Mouse (Mus musculus) heart, embryonic 13.5 days (tissue): ENCODE data around the gene Pcgf2. TPM values are rescaled to one million over a fixed set of nuclear protein-coding genes. Genes with fewer than 3 reads are reported as not detected.

ENCODE experiments used
- ATAC-seq: fragments of 200-750 bp; cut with Nextera tagmentation; 2 replicates; pipeline ENCODE4 v1.8.0; 2017; ENCODE audit warnings: moderate TSS enrichment; ENCODE audit not compliant: insufficient number of reproducible peaks, low FRiP score, low TSS enrichment; ENCODE audit errors: extremely low read depth
- H3K27ac ChIP-seq: fragments of 300-500 bp; sonication (generic); replicated peaks from 2 replicates; pipeline ENCODE4 v1.5.1; 2015; ENCODE audit warnings: moderate library complexity, mild to moderate bottlenecking, inconsistent platforms
- H3K27me3 ChIP-seq: fragments of 300-500 bp; sonication (generic); replicated peaks from 2 replicates; pipeline ENCODE4 v1.6.1; 2015; ENCODE audit warnings: mild to moderate bottlenecking, inconsistent platforms
- H3K36me3 ChIP-seq: fragments of 300-500 bp; sonication (generic); 2 replicates; pipeline ENCODE4 v1.6.1; 2015; ENCODE audit warnings: mild to moderate bottlenecking, inconsistent platforms
- H3K4me1 ChIP-seq: fragments of 300-500 bp; sonication (generic); 2 replicates; pipeline ENCODE4 v1.6.1; 2015; ENCODE audit warnings: inconsistent platforms
- H3K4me2 ChIP-seq: fragments of 300-500 bp; sonication (generic); 2 replicates; pipeline ENCODE4 v1.6.1; 2015; ENCODE audit warnings: inconsistent platforms, mild to moderate bottlenecking, moderate library complexity
- H3K4me3 ChIP-seq: fragments of 300-500 bp; sonication (generic); 2 replicates; pipeline ENCODE4 v1.5.1; 2015; ENCODE audit warnings: moderate library complexity, mild to moderate bottlenecking, inconsistent platforms
- H3K9ac ChIP-seq: fragments of 300-500 bp; sonication (generic); 2 replicates; pipeline ENCODE4 v1.6.1; 2015; ENCODE audit warnings: inconsistent platforms, mild to moderate bottlenecking, moderate library complexity
- H3K9me3 ChIP-seq: fragments of 300-500 bp; sonication (generic); 2 replicates; pipeline ENCODE4 v1.6.1; 2016; ENCODE audit warnings: inconsistent platforms
- WGBS: fragments of 180-500 bp; shearing (Covaris S2); methylation state at CpG from one replicate; pipeline ENCODE4 v1.1.7; 2015; ENCODE audit warnings: mixed read lengths; 5-methylcytosine and 5-hydroxymethylcytosine counted together
- polyA plus RNA-seq: library from polyadenylated mRNA; unstranded; fragments of >200 nt; fragmentation: Nextera tagmentation; extraction: Ambion mirVana; gene quantifications from 2 replicates; pipeline ENCODE4 v1.2.1, GENCODE M21; 2015

Gene Pcgf2
- polyA plus RNA-seq, 1 experiment from 2014 or later, result 10.5 TPM

GRCm38 (mm10) chr11:97677381-97677780, 22.9 kb downstream of the Pcgf2 start:
- Histone ChIP-seq H3K9me3 (no peaks in the 10 kb centered on the region), H3K4me1 (peaks cover 30% of the 10 kb centered on the region), H3K4me2 (no peak overlapping the region), H3K36me3 (peaks cover 99% of the 10 kb centered on the region), H3K4me3 (no peak overlapping the region), H3K9ac (no peak overlapping the region), H3K27me3 (no peaks in the 10 kb centered on the region), H3K27ac (no peak overlapping the region)
- WGBS, result 77% methylated on average over 15 of the region's 15 CpGs
- no peak for ATAC-seq

DNA sequence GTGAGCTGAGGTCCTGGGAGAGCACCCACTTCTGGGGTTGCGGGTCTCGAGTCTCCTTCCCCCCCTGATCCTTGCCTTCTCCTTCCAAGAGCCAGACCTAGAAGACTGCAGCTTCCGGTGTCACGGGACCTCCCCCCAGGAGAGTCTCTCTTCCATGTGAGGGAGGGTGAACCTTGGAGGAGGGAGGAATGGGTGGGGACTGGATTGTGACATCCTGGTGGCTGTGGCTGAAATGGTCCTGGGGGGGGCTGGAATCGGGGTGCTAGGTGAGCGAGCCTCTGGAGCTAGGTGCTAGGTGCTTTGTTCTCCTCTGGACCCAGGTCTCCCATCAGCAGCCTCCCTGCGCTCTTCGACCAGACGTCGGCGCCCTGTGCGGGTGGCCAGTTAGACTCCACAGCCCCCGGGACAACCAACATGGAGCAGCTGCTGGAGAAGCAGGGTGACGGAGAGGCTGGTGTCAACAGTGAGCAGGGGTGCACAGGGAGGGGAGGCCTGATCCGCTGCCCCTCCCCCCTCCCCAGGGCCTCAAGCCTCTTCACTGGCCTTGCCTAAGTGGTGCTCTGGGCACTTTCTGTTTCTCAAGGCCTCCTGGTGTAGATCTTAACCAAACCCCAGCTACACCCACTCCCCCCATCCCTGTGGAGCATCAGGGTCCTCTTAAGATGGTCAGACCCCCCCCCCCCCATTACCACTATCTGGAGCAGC, 24.1 kb downstream of the Pcgf2 start:
- no peak overlapping the region for H3K4me3 ChIP-seq
- peaks cover 99% of the 10 kb centered on the region for H3K36me3 ChIP-seq
- H3K4me1 ChIP-seq, result peaks cover 21% of the 10 kb centered on the region
- no peak overlapping the region for H3K27ac ChIP-seq
- no peak overlapping the region for H3K4me2 ChIP-seq
- ATAC-seq, result no peak
- no peaks in the 10 kb centered on the region for H3K27me3 ChIP-seq
- 70% methylated on average over 15 of the region's 15 CpGs for WGBS
- no peaks in the 10 kb centered on the region for H3K9me3 ChIP-seq
- H3K9ac ChIP-seq, result 0 out of 2 replicates have a peak overlapping the region, but pooled peaks have one; percentile 3

DNA sequence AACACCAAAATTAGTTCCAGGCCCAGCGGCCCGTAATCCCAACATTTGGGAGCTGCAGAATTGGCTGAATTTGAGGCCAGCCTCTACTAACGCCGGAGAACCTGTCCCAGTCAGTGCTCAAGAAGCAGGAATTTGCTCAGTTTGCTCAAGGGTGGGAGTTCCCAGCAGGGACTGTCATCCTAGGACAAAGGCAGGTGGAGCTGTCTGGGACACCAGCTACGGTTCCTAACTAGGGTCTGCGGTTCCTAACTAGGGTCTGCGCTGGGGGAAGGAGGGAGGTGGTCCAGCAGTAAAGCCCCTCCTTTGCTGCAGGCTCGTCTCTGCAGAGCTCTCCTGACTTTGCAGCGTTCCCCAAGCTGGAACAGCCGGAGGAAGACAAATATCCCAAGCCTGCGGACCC, 27.1 kb downstream of the Pcgf2 start:
- Histone ChIP-seq H3K4me1 (peaks cover 39% of the 10 kb centered on the region), H3K4me2 (no peak overlapping the region), H3K9ac (no peak overlapping the region), H3K9me3 (no peaks in the 10 kb centered on the region), H3K4me3 (no peak overlapping the region), H3K27me3 (no peaks in the 10 kb centered on the region), H3K27ac (no peak overlapping the region), H3K36me3 (peaks cover 98% of the 10 kb centered on the region)
- no peak for ATAC-seq
- 86% methylated on average over 11 of the region's 11 CpGs for WGBS

DNA sequence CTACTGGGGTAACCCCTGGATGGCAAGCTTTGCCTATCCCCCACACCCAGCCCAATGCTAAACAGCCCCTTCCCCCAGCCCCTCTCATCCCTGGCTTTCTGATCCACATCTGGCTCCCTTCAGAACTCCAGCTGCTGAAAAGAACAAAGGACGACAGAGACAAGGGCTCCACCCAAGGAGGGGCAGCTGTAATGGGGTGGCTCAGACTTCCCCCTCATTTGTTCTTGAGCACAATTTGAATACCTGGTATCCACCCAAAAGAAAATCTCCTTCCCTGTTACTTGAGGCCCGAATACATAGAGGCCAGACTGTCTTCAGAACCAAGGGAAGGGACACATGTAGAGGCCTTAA, 29.1 kb downstream of the Pcgf2 start:
- Histone ChIP-seq H3K36me3 (peaks cover 98% of the 10 kb centered on the region), H3K4me1 (peaks cover 40% of the 10 kb centered on the region), H3K4me3 (no peak overlapping the region), H3K9me3 (no peaks in the 10 kb centered on the region), H3K27me3 (no peaks in the 10 kb centered on the region), H3K4me2 (no peak overlapping the region), H3K9ac (0 out of 2 replicates have a peak overlapping the region, but pooled peaks have one; percentile 76), H3K27ac (no peak overlapping the region)
- WGBS, result 68% methylated on average over 2 of the region's 2 CpGs
- ATAC-seq, result no peak

- peak overlapping the region; percentile 76 for H3K9ac ChIP-seq
- no peaks in the 10 kb centered on the region for H3K27me3 ChIP-seq
- H3K4me2 ChIP-seq, result peak overlapping the region; percentile 70
- H3K4me1 ChIP-seq, result peaks cover 37% of the 10 kb centered on the region
- ATAC-seq, result no peak; the same call in 1 of the 2 replicates
- no peaks in the 10 kb centered on the region for H3K9me3 ChIP-seq
- peak overlapping the region; percentile 33 for H3K4me3 ChIP-seq
- peak overlapping the region; percentile 94 for H3K27ac ChIP-seq
- H3K36me3 ChIP-seq, result peaks cover 98% of the 10 kb centered on the region
- WGBS, result 21% methylated on average over 13 of the region's 13 CpGs
Measured at GRCm38 (mm10) chr11:97670234-97671176, 29.8 kb downstream of the Pcgf2 start.

- Histone ChIP-seq H3K4me2 (peak overlapping the region; percentile 70), H3K27me3 (no peaks in the 10 kb centered on the region), H3K9ac (peak overlapping the region; percentile 76), H3K4me1 (peaks cover 44% of the 10 kb centered on the region), H3K9me3 (no peaks in the 10 kb centered on the region), H3K27ac (peak overlapping the region; percentile 94), H3K36me3 (peaks cover 95% of the 10 kb centered on the region), H3K4me3 (peak overlapping the region; percentile 33)
- WGBS, result 5% methylated on average over 6 of the region's 6 CpGs
- ATAC-seq, result peak; percentile 38; the same call in 1 of the 2 replicates
Measured at GRCm38 (mm10) chr11:97669829-97670228, 30.5 kb downstream of the Pcgf2 start.

DNA sequence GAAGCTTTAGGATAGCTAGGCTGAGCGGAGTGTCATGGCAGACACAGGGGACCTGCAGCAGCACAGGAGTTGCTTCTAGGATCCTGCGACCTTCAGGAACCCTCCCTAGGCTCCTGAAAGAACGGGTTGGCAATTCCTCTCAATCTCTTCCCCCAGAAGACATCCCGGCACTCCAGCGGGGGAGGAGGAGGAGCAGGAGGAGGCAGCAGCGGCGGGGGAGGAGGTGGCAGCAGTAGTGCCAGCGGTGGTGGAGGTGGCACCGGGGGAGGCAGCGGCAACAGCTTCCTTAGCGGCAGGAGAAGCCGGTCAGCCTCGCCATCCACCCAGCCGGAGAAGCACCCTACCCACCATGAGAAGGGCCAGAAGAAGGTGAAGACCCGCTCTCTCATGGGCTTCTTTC, 31.0 kb downstream of the Pcgf2 start:
- peak overlapping the region; percentile 76 for H3K9ac ChIP-seq

DNA sequence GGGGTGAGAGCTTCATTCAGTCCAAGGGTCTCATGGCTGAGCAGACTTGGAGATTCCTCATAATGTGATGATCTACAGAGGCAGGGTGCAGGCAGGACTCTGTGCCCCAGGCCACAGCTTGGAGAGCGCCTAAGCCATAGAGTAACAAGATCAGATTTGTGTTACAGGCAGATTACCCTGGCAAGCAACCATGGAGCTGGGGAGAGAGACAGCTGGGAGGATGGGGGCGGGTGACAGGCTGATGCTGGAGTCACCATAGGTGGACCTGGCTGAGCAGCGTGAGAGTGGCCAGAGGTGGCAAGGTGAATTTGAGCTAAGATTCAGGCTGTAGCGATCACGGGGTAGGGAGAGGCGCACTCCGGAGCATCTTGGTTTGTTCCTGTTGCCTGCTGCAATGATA, 32.1 kb downstream of the Pcgf2 start:
- Histone ChIP-seq H3K27ac (no peak overlapping the region), H3K27me3 (no peaks in the 10 kb centered on the region), H3K9ac (peak overlapping the region; percentile 76), H3K9me3 (no peaks in the 10 kb centered on the region), H3K4me3 (no peak overlapping the region), H3K4me1 (peaks cover 52% of the 10 kb centered on the region), H3K4me2 (no peak overlapping the region), H3K36me3 (peaks cover 78% of the 10 kb centered on the region)
- WGBS, result 86% methylated on average over 7 of the region's 7 CpGs
- no peak for ATAC-seq

More for the DNA sequence above, 31.0 kb downstream of the Pcgf2 start:
- Histone ChIP-seq H3K36me3 (peaks cover 89% of the 10 kb centered on the region), H3K4me3 (peak overlapping the region; percentile 11; the same call in 1 of the 2 replicates), H3K27ac (peak overlapping the region; percentile 94), H3K27me3 (no peaks in the 10 kb centered on the region), H3K4me1 (peaks cover 50% of the 10 kb centered on the region), H3K4me2 (peak overlapping the region; percentile 70), H3K9me3 (no peaks in the 10 kb centered on the region)
- WGBS, result 35% methylated on average over 15 of the region's 15 CpGs
- no peak for ATAC-seq

DNA sequence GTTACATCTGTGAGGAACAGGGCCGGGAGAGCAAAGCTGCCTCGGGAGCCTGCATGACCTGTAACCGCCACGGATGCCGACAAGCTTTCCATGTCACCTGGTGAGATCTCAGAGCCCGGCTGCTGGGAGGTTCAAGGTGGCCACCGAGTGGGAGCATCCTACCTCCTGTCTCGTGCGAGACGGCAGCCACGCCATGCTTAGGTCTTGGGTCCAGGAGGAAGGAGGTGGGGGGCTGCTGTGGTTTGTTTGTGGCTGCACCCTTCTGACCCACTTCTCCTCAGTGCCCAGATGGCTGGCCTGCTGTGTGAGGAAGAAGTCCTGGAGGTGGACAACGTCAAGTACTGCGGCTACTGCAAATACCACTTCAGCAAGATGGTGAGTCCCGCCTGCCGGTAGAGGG, 33.5 kb downstream of the Pcgf2 start:
- 85% methylated on average over 15 of the region's 15 CpGs for WGBS
- H3K27ac ChIP-seq, result no peak overlapping the region
- H3K4me2 ChIP-seq, result no peak overlapping the region
- ATAC-seq, result no peak
- H3K27me3 ChIP-seq, result peaks cover 6% of the 10 kb centered on the region
- no peaks in the 10 kb centered on the region for H3K9me3 ChIP-seq
- H3K4me3 ChIP-seq, result no peak overlapping the region
- H3K36me3 ChIP-seq, result peaks cover 64% of the 10 kb centered on the region
- peaks cover 61% of the 10 kb centered on the region for H3K4me1 ChIP-seq
- no peak overlapping the region; the same call in 1 of the 2 replicates for H3K9ac ChIP-seq

DNA sequence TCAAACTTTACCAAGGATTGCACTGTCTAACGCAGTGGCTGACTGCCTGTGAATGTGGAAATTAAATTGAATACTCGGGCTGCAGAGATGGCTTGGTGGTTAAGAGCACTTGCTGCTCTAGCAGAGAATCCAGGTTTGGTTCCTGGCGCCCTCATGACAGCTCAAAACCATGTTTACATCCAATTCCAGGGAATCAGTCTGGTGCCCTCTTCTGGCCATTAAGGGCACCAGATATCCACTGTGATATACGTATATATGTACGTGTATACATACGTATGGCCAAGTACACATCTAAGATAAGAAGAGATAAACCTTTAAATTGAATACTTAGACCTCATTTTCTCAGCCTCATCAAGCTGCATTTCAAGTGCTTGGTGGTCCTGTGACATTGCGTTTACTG, 34.1 kb downstream of the Pcgf2 start:
- Histone ChIP-seq H3K36me3 (peaks cover 59% of the 10 kb centered on the region), H3K9me3 (no peaks in the 10 kb centered on the region), H3K27ac (no peak overlapping the region), H3K4me3 (0 out of 2 replicates have a peak overlapping the region, but pooled peaks have one; percentile 92), H3K27me3 (peaks cover 11% of the 10 kb centered on the region), H3K4me1 (peaks cover 67% of the 10 kb centered on the region), H3K9ac (no peak overlapping the region), H3K4me2 (no peak overlapping the region)
- 85% methylated on average over 7 of the region's 7 CpGs for WGBS
- ATAC-seq, result no peak

DNA sequence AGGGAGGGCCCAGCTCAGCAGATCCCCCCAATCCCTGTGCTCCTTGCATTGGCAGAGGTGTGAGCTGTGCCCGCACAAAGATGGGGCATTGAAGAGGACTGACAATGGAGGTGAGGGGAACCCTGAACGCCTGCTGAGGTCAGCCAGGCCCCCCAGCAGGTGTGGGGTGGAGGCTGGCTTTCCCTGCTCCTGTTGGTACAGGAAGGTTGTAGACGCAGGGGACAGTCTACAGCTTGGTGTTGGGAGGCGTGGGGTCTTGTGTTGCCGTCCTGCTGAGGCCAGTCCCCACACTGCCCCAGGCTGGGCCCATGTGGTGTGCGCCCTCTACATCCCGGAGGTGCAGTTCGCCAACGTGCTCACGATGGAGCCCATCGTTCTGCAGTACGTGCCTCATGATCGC, 34.9 kb downstream of the Pcgf2 start:
- Histone ChIP-seq H3K27ac (no peak overlapping the region), H3K27me3 (peaks cover 11% of the 10 kb centered on the region)

More for the DNA sequence above, 34.9 kb downstream of the Pcgf2 start:
- no peak for ATAC-seq
- Histone ChIP-seq H3K9ac (peak overlapping the region; percentile 97; the same call in 1 of the 2 replicates), H3K4me2 (no peak overlapping the region), H3K4me3 (peak overlapping the region; percentile 92), H3K9me3 (no peaks in the 10 kb centered on the region), H3K4me1 (peaks cover 68% of the 10 kb centered on the region), H3K36me3 (peaks cover 51% of the 10 kb centered on the region)
- 87% methylated on average over 13 of the region's 13 CpGs for WGBS
